Comparison of ENCODE assay signal across 25 mouse cellular contexts in genomic region chr12:15216180-15216579, GRCm38 (mm10).
DNase-seq lines count a peak whose midpoint lies in the region; ATAC-seq and TF ChIP-seq lines count a peak whose summit lies in the region.
"Had no signal": no experiment of that assay in that cellular context is flagged by ENCODE, and none has a peak within 500 bp of the region (broad histone marks: within the 10 kb centered on the region; RNA-seq: fewer than 3 reads in every experiment).

No protein-coding gene starts in this region.

- no peaks in the 10 kb centered on the region for H3K4me1 ChIP-seq in forebrain, embryonic 14.5 days (ENCODE audit: control insufficient read depth, insufficient read depth, low read length)
- H3K4me1 ChIP-seq in forebrain, embryonic 13.5 days = 0 out of 2 replicates have a peak, but pooled peaks cover 7% of the 10 kb centered on the region
- H3K4me1 ChIP-seq in midbrain, embryonic 15.5 days = 0 out of 2 replicates have a peak, but pooled peaks cover 3% of the 10 kb centered on the region
- H3K4me1 ChIP-seq in midbrain, embryonic 11.5 days (ENCODE audit: control insufficient read depth, insufficient read depth, low read length) = no peaks in the 10 kb centered on the region
- peaks cover 12% of the 10 kb centered on the region; the same call in 1 of the 2 replicates for H3K4me1 ChIP-seq in hindbrain, embryonic 14.5 days (replicated peaks; ENCODE audit: control insufficient read depth, insufficient read depth, low read length)
- H3K4me1 ChIP-seq in midbrain, postnatal 0 days (ENCODE audit: insufficient read depth, low read length) = no peaks in the 10 kb centered on the region
- no peaks in the 10 kb centered on the region for H3K4me1 ChIP-seq in limb, embryonic 10.5 days
- H3K4me1 ChIP-seq: embryonic facial prominence, embryonic 12.5 days; limb, embryonic 12.5 days; liver, embryonic 15.5 days had no signal

- DNase-seq in forebrain, embryonic 14.5 days (ENCODE audit: low spot score) = peak; percentile 4
- DNase-seq in midbrain, embryonic 11.5 days (ENCODE audit: low spot score, missing footprints) = no peak
- DNase-seq in hindbrain, embryonic 14.5 days (ENCODE audit: low spot score) = peak; percentile 52
- peak; percentile 59 for DNase-seq in midbrain, postnatal 0 days (ENCODE audit: low spot score)
- no peak for DNase-seq in limb, embryonic 10.5 days (ENCODE audit: low spot score)
- DNase-seq: adrenal gland, postnatal 14 days; embryo, embryonic 11 days; gastrocnemius, postnatal 10 days; heart, postnatal 14 days; kidney, adult 9 months; kidney, postnatal 10 days; layer of hippocampus, adult 9-11 months; lung, embryonic 14.5 days; lung, postnatal 14 days; retina, postnatal 1 day; right cerebral cortex, postnatal 14 days; thymus, postnatal 14 days had no signal

- ATAC-seq in forebrain, embryonic 14.5 days = no peak
- no peak for ATAC-seq in forebrain, embryonic 13.5 days
- ATAC-seq in midbrain, embryonic 15.5 days (replicated peaks) = 0 out of 2 replicates have a peak, but pooled peaks have one; percentile 48
- ATAC-seq in midbrain, embryonic 11.5 days (ENCODE audit: low FRiP score) = no peak
- ATAC-seq in hindbrain, embryonic 14.5 days (ENCODE audit: low FRiP score) = 0 out of 2 replicates have a peak, but pooled peaks have one; percentile 9
- ATAC-seq in midbrain, postnatal 0 days (ENCODE audit: low FRiP score) = no peak
- ATAC-seq: CD4-positive, CD25-positive, alpha-beta regulatory T cell, adult 4 months; intestine, postnatal 0 days had no signal

- no peak overlapping the region for H3K27ac ChIP-seq in forebrain, embryonic 14.5 days (ENCODE audit: low read depth, low read length)
- H3K27ac ChIP-seq in forebrain, embryonic 13.5 days = no peak overlapping the region
- H3K27ac ChIP-seq in midbrain, embryonic 15.5 days = no peak overlapping the region
- H3K27ac ChIP-seq in midbrain, embryonic 11.5 days (ENCODE audit: low read depth, low read length) = no peak overlapping the region
- peak overlapping the region; percentile 7; the same call in 1 of the 2 replicates for H3K27ac ChIP-seq in hindbrain, embryonic 14.5 days
- H3K27ac ChIP-seq in midbrain, postnatal 0 days (ENCODE audit: low read depth, low read length) = no peak overlapping the region
- H3K27ac ChIP-seq in limb, embryonic 10.5 days = no peak overlapping the region
- H3K27ac ChIP-seq: embryonic facial prominence, embryonic 12.5 days; limb, embryonic 12.5 days; liver, embryonic 15.5 days; neural tube, embryonic 12.5 days had no signal

- H3K4me3 ChIP-seq in forebrain, embryonic 14.5 days (ENCODE audit: low read depth, low read length) = no peak overlapping the region
- H3K4me3 ChIP-seq in forebrain, embryonic 13.5 days = no peak overlapping the region
- H3K4me3 ChIP-seq in midbrain, embryonic 15.5 days = no peak overlapping the region
- no peak overlapping the region for H3K4me3 ChIP-seq in midbrain, embryonic 11.5 days (ENCODE audit: low read depth, low read length)
- no peak overlapping the region for H3K4me3 ChIP-seq in hindbrain, embryonic 14.5 days (replicated peaks; ENCODE audit: low read length)
- no peak overlapping the region for H3K4me3 ChIP-seq in midbrain, postnatal 0 days (ENCODE audit: low read depth, low read length)
- no peak overlapping the region for H3K4me3 ChIP-seq in limb, embryonic 10.5 days
- H3K4me3 ChIP-seq: embryonic facial prominence, embryonic 12.5 days; limb, embryonic 12.5 days; liver, embryonic 15.5 days; neural tube, embryonic 12.5 days had no signal

- H3K4me2 ChIP-seq in forebrain, embryonic 14.5 days (ENCODE audit: low read length) = no peak overlapping the region
- H3K4me2 ChIP-seq in forebrain, embryonic 13.5 days = no peak overlapping the region
- no peak overlapping the region for H3K4me2 ChIP-seq in midbrain, embryonic 15.5 days
- no peak overlapping the region for H3K4me2 ChIP-seq in midbrain, embryonic 11.5 days
- H3K4me2 ChIP-seq in hindbrain, embryonic 14.5 days (replicated peaks) = no peak overlapping the region
- H3K4me2 ChIP-seq in midbrain, postnatal 0 days (ENCODE audit: low read depth, low read length, poor library complexity, severe bottlenecking) = no peak overlapping the region
- H3K4me2 ChIP-seq: embryonic facial prominence, embryonic 12.5 days; limb, embryonic 12.5 days; liver, embryonic 15.5 days; lung, embryonic 14.5 days; neural tube, embryonic 12.5 days had no signal

- no peak overlapping the region for H3K9ac ChIP-seq in forebrain, embryonic 14.5 days (ENCODE audit: low read length)
- H3K9ac ChIP-seq in forebrain, embryonic 13.5 days = no peak overlapping the region
- H3K9ac ChIP-seq in midbrain, embryonic 15.5 days = no peak overlapping the region
- H3K9ac ChIP-seq in midbrain, embryonic 11.5 days (ENCODE audit: low read length) = no peak overlapping the region
- H3K9ac ChIP-seq in hindbrain, embryonic 14.5 days = no peak overlapping the region
- no peak overlapping the region for H3K9ac ChIP-seq in midbrain, postnatal 0 days (replicated peaks; ENCODE audit: low read length, poor library complexity, severe bottlenecking)
- H3K9ac ChIP-seq: embryonic facial prominence, embryonic 12.5 days; limb, embryonic 12.5 days; liver, embryonic 15.5 days; lung, embryonic 14.5 days; neural tube, embryonic 12.5 days had no signal

- H3K9me3 ChIP-seq in forebrain, embryonic 14.5 days (replicated peaks; ENCODE audit: control insufficient read depth, low read length) = no peaks in the 10 kb centered on the region
- H3K9me3 ChIP-seq in forebrain, embryonic 13.5 days (replicated peaks) = no peaks in the 10 kb centered on the region
- H3K9me3 ChIP-seq in midbrain, embryonic 15.5 days = no peaks in the 10 kb centered on the region
- H3K9me3 ChIP-seq in midbrain, embryonic 11.5 days (ENCODE audit: control insufficient read depth, low read length) = no peaks in the 10 kb centered on the region
- no peaks in the 10 kb centered on the region for H3K9me3 ChIP-seq in hindbrain, embryonic 14.5 days (ENCODE audit: control insufficient read depth, low read length)
- no peaks in the 10 kb centered on the region for H3K9me3 ChIP-seq in midbrain, postnatal 0 days (ENCODE audit: low read length)
- no peaks in the 10 kb centered on the region for H3K9me3 ChIP-seq in limb, embryonic 10.5 days (replicated peaks)
- H3K9me3 ChIP-seq: embryonic facial prominence, embryonic 12.5 days; limb, embryonic 12.5 days; liver, embryonic 15.5 days; neural tube, embryonic 12.5 days had no signal

- H3K36me3 ChIP-seq in forebrain, embryonic 14.5 days (ENCODE audit: control insufficient read depth, insufficient read depth, low read length) = no peaks in the 10 kb centered on the region
- H3K36me3 ChIP-seq in forebrain, embryonic 13.5 days (ENCODE audit: poor library complexity, severe bottlenecking) = no peaks in the 10 kb centered on the region
- no peaks in the 10 kb centered on the region for H3K36me3 ChIP-seq in midbrain, embryonic 15.5 days (replicated peaks)
- no peaks in the 10 kb centered on the region for H3K36me3 ChIP-seq in midbrain, embryonic 11.5 days (ENCODE audit: control insufficient read depth, insufficient read depth, low read length)
- H3K36me3 ChIP-seq in hindbrain, embryonic 14.5 days (replicated peaks; ENCODE audit: control insufficient read depth, insufficient read depth) = no peaks in the 10 kb centered on the region
- H3K36me3 ChIP-seq in midbrain, postnatal 0 days (ENCODE audit: insufficient read depth, low read length) = no peaks in the 10 kb centered on the region
- no peaks in the 10 kb centered on the region for H3K36me3 ChIP-seq in limb, embryonic 10.5 days
- H3K36me3 ChIP-seq: embryonic facial prominence, embryonic 12.5 days; limb, embryonic 12.5 days; liver, embryonic 15.5 days; neural tube, embryonic 12.5 days had no signal

- no peak for TF ChIP-seq CTCF in midbrain, postnatal 0 days (IDR thresholded peaks at IDR 0.05)

- no peaks in the 10 kb centered on the region for H3K27me3 ChIP-seq in forebrain, embryonic 14.5 days (replicated peaks; ENCODE audit: control insufficient read depth, insufficient read depth, low read length)
- H3K27me3 ChIP-seq in forebrain, embryonic 13.5 days = no peaks in the 10 kb centered on the region
- no peaks in the 10 kb centered on the region for H3K27me3 ChIP-seq in midbrain, embryonic 15.5 days (replicated peaks)
- H3K27me3 ChIP-seq in midbrain, embryonic 11.5 days (ENCODE audit: control insufficient read depth, insufficient read depth, low read length) = no peaks in the 10 kb centered on the region
- no peaks in the 10 kb centered on the region for H3K27me3 ChIP-seq in hindbrain, embryonic 14.5 days (ENCODE audit: control insufficient read depth, insufficient read depth, low read length)
- H3K27me3 ChIP-seq in midbrain, postnatal 0 days (ENCODE audit: insufficient read depth, low read length) = no peaks in the 10 kb centered on the region
- no peaks in the 10 kb centered on the region for H3K27me3 ChIP-seq in limb, embryonic 10.5 days (ENCODE audit: low read depth, poor library complexity, severe bottlenecking)
- H3K27me3 ChIP-seq: embryonic facial prominence, embryonic 12.5 days; limb, embryonic 12.5 days; liver, embryonic 15.5 days; neural tube, embryonic 12.5 days had no signal

- WGBS in forebrain, embryonic 14.5 days = 69% methylated on average over 3 of the region's 3 CpGs
- WGBS in forebrain, embryonic 13.5 days = 61% methylated on average over 3 of the region's 3 CpGs
- 44% methylated on average over 3 of the region's 3 CpGs for WGBS in midbrain, embryonic 15.5 days
- 83% methylated on average over 3 of the region's 3 CpGs for WGBS in midbrain, embryonic 11.5 days
- WGBS in hindbrain, embryonic 14.5 days = 37% methylated on average over 3 of the region's 3 CpGs
- 47% methylated on average over 3 of the region's 3 CpGs for WGBS in midbrain, postnatal 0 days
- WGBS in limb, embryonic 10.5 days = 79% methylated on average over 3 of the region's 3 CpGs

Comparison
In these comparisons a context has a peak if more than half of its experiments do, and no peak if none do; other contexts are left out.
1. ATAC-seq: peak in midbrain, embryonic 15.5 days (single experiment) and hindbrain, embryonic 14.5 days (single experiment); none in forebrain, embryonic 14.5 days (single experiment), forebrain, embryonic 13.5 days (single experiment), midbrain, embryonic 11.5 days (single experiment) and midbrain, postnatal 0 days (single experiment).
2. DNase-seq: peak in forebrain, embryonic 14.5 days (single experiment), hindbrain, embryonic 14.5 days (single experiment) and midbrain, postnatal 0 days (single experiment); none in midbrain, embryonic 11.5 days (single experiment) and limb, embryonic 10.5 days (single experiment).